Mouse (Mus musculus): ENCODE results near the gene Agrp.

The Agrp gene

DNA sequence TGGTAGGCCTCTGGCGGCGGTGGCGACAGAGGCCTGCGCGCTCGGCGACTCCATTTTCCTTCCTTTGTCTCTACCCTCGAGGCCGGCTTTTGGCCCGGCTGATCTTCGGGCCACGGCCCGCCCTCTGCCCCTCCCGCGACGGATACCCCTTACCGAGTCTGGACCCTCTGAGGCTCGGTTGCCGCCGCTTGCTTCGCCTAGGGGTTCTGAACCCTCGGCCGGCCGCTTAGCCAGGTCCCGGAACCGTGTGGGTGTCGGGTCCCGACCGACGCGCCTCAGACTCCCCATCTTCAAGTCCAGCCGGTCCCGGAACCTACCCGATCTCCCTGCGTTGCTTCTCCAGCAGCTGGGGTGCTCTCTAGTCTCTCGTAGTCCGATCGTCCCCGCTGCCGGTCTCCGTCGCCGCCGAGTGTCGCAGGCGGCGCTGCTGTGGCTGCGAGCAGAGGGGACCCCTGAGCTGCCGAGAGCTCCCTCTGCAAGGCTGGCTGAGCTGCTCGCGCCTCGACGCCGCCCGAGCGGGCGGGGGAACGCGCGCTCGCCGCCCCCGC, at the start of gene Agrp:
Gene Agrp, minus strand, starts transcription at position 431 of the 548 bp plus-strand sequence.
- DNase-seq (ENCODE audit: low read depth), result no peak

DNA sequence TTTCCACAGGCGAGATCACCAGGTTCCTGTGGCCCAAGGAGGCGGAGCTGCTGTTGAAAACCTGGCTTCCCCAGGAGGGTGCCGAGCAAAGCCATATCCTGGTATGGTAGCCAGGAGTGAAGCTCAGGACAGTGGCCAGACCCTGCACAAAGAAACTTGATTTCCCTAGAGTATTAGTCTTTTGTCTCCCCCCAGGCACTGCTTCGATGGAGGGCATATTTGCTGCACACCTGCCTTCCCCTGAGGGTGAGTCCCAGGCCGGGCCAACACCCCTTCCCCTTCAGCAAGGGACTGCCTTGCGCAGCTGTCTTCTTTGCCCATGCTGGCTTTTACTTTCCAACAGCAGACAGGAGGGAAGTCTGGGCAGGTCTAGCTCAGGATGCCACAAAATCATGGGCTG, 49.4 kb upstream of the Agrp start:
- no peak for DNase-seq (ENCODE audit: low read depth)

GRCm38 (mm10) chr8:105685796-105686308, 48.7 kb upstream of the Agrp start, which contains the start of gene Carmil2:
Carmil2 (plus strand) TSS chr8:105686274.
- DNase-seq (ENCODE audit: low read depth), result peak; percentile 62

DNA sequence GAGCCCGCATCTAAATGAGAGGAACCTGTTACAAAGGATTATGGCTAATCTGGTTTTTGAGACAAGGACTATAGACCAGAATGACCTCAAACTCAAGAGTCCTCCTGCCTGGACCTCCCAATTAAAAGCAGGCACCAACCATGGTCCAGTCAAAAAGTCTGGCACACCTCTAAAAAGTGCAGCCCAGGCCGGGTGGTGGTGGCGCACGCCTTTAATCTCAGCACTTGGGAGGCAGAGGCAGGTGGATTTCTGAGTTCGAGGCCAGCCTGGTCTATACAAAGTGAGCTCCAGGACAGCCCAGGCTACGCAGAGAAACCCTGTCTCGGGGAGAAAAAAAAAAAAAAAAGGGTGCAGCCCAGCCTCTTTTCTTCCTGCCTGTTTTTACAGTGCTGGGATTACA, 48.1 kb upstream of the Agrp start:
- DNase-seq (ENCODE audit: low read depth), result no peak

DNA sequence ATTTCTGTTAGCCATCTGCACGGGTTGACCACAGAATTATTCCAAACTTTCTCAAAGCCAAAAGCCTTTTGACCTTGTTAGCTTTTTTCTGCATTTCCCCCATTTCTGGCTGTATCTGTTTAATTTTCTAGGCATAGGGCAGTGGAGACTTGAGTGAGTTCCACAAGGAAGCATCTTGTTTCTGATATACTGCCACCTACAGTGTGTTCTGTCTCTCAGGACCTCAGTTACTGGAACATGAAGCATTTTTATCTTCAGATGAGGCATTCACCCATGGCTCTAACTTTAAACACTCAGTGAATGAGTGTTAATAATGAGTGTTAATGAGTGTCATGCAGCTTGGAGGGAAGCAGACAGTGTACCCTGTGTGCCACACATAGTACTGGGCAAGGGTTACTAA, 40.7 kb upstream of the Agrp start:
- DNase-seq (ENCODE audit: low read depth), result no peak

GRCm38 (mm10) chr8:105661167-105661566, 24.0 kb upstream of the Agrp start:
- DNase-seq (ENCODE audit: low read depth), result no peak

GRCm38 (mm10) chr8:105657641-105658040, 20.4 kb upstream of the Agrp start:
- DNase-seq (ENCODE audit: low read depth), result no peak

DNA sequence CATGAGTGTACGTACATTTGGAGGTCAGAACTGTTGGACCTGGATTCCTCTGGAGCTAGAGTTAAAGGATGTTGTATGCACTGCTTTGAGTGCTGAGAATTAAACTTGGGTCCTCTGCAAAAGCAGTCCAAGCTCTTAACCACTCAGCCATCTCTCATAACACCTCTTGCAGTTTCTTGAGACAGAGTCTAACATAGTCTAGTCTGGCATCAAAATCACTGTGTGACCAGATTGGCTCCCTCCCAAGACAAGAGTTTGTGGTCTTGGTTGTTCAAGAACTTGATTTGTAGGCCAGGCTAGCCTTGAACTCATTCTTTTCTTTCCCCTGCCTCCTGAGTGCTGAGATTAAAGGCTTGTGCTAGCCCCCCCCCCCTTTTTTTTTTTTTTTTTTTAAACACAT, 11.7 kb upstream of the Agrp start:
- no peak for DNase-seq (ENCODE audit: low read depth)

DNA sequence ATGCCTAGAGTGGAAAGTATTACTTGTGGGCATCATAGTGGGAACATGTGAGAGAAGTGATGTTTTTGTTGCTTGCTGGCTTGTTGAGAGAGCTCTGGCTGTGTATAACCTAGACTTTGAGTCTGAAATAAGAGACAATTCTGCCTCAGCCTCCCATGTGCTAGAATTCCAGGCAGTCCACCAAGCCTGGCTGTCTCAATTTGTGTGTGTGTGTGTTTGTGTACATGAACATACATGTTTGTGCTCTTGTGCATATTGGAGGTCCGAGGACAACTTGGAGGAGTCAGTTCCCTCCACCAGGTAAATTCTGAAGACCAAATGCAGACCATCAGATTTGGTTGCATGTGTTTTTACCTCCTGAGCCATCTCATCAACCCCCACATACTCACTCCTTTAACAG, 8.0 kb upstream of the Agrp start:
- DNase-seq (ENCODE audit: low read depth), result no peak

GRCm38 (mm10) chr8:105640511-105640910, 3.3 kb upstream of the Agrp start:
- no peak for DNase-seq (ENCODE audit: low read depth)

DNA sequence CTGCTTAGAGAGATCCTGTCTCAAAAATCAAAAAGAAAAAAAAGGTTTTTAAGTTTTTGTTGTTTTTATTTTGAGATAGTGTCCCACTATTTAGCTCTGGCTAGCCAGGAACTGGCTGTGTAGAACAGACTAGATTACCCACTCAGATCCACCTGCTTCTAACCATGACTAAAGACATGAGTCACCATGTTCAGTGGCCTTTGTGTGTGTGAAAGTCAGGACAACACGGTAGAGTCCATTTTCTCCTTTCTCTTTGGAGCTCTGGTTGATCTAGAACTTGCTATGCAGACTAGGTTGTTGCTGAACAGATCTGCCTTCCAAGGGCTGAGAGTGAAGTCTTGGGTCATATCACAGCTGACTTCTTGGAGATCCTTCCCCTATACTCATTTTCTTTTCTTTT, 2.6 kb upstream of the Agrp start:
- no peak for DNase-seq (ENCODE audit: low read depth)

GRCm38 (mm10) chr8:105638510-105638909, 1.3 kb upstream of the Agrp start:
- DNase-seq (ENCODE audit: low read depth), result no peak

- DNase-seq (ENCODE audit: low read depth), result no peak
Observed at GRCm38 (mm10) chr8:105637601-105638041, 428 bp upstream of the Agrp start.

- DNase-seq (ENCODE audit: low read depth), result peak; percentile 81
Observed at GRCm38 (mm10) chr8:105636018-105636962, 903 bp downstream of the Agrp start, which contains the start of gene Ctcf. Ctcf (plus strand) TSS chr8:105636568.

- no peak for DNase-seq (ENCODE audit: low read depth)
Observed at GRCm38 (mm10) chr8:105635481-105635880, 1.7 kb downstream of the Agrp start.

GRCm38 (mm10) chr8:105634771-105635458, 2.3 kb downstream of the Agrp start:
- no peak for DNase-seq (ENCODE audit: low read depth)

GRCm38 (mm10) chr8:105629337-105629736, 7.9 kb downstream of the Agrp start:
- DNase-seq (ENCODE audit: low read depth), result no peak

DNA sequence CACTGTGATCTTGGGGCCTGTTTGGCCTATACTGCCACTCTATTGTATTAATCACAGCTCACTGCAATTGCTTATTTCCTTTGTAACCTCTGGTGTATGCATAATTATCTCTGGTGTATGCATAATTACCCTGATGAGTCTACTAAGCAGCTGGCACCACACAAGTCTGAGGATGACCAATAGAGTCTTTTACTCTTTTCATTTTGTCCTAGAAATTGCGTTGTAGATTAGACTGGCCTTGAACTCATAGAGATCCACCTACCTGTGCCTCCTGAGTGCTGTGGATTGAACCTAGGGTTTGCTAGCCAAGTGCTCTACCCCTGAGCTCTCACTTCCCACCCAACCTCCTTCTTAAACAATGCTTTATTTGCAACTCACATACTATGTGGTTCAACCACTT, 11.1 kb downstream of the Agrp start:
- no peak for DNase-seq (ENCODE audit: low read depth)

DNA sequence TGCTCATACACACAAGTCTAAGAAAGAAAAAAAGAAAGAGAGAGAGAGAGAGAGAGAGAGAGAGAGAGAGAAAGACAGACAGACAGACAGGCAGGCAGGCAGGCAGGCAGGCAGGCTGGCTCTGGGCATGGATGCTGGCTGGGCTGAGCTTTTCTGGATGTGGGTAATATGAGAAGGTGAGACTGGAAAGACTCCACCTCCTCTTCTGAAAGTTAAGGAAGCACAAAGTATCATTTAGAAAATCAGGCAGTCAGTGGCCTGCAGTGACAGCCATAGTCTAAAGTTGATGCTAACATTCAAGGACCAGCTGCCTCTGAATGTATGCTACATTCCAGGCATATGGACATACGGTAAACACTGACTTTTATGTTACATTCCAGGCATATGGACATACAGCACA, 12.4 kb downstream of the Agrp start:
- DNase-seq (ENCODE audit: low read depth), result no peak

GRCm38 (mm10) chr8:105624401-105624800, 12.8 kb downstream of the Agrp start:
- DNase-seq (ENCODE audit: low read depth), result no peak

- no peak for DNase-seq (ENCODE audit: low read depth)
Observed at GRCm38 (mm10) chr8:105623679-105624245, 13.4 kb downstream of the Agrp start.

DNA sequence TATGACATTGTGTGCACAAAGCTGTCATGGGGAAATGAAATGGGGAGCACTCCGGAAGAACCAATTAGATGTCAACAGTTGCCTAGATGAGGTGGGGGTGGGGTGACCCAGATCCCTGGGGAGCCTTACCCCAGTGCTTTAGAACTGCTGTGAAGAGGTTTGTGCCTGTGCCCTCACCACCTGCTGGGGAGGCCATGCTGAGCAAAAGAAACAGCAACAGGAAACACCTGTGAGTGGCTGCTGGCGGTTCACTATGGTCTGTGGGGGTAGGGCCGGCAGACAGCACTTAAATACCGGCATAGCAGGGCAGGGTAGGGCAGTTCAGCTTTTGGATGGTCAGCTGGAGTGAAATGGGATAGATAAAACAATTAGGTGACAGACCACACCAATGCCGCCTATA, 14.1 kb downstream of the Agrp start:
- no peak for DNase-seq (ENCODE audit: low read depth)
